Mouse (Mus musculus) skeletal muscle tissue, adult 2 months (tissue): ENCODE measurements around the gene Alox12b.

Experiments
- DNase-seq: peaks from one replicate; pipeline ENCODE4 v3.0.0-alpha.2; 2012; ENCODE audit warnings: low read depth, low spot score

The Alox12b gene

DNA sequence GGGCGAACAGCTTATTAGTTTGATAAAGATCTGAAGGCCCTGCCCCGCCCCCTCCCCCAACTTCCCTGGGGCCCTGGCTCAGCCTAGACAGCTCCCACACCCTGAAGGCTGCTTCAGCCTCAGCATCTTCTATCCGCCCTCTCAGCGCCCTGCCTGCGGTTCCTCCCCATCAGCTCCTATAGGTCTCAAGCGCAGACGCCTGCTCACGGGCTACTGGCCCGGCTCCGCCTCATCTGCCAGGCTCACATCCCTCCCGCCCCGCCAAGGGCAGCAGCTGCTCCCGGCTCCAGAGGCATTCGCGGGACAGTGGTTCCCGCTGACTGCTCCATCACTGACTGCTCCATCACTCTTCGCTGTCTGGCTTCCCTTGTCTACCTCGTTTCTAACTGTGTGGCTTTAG is at the start of gene Alox12b:
Gene Alox12b (plus strand): TSS at position 190 of the 400 bp plus-strand sequence.
- no peak for DNase-seq

DNA sequence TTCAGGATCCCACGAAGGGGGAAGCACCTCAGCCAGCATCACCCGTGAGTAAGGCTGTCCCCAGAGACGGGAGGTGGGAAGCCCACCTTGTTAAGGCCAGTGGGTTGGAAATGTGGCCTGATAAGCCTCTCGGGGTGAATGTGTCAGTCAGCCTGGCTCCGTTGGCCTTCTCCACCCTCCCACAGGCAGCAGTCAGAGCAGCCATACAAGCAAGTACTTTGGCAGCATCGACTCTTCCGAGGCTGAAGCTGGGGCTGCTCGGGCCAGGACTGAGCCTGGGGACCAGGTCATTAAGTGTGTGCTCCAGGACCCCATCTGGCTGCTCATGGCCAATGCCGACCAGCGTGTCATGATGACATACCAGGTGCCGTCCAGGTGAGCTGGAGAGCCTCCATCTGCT is 49.1 kb upstream of the Alox12b start:
- DNase-seq = no peak

DNA sequence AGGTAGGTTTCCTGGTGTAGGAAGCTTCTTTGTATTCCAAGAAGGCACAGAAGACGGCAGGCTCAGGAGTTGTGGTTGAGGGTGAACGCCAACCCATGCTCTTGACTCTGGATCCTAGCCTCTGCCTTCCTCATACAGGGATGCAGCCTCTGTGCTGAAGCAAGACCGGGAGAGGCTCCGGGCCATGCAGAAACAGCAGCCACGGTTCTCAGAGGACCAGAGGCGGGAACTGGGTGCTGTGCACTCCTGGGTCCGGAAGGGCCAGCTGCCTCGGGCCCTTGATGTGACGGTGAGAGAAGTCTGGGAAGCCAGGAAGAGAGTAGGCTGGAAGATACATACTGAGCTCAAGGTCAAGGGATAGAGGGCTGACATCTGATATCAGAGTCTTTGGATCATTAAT is 48.6 kb upstream of the Alox12b start:
- DNase-seq = no peak

DNA sequence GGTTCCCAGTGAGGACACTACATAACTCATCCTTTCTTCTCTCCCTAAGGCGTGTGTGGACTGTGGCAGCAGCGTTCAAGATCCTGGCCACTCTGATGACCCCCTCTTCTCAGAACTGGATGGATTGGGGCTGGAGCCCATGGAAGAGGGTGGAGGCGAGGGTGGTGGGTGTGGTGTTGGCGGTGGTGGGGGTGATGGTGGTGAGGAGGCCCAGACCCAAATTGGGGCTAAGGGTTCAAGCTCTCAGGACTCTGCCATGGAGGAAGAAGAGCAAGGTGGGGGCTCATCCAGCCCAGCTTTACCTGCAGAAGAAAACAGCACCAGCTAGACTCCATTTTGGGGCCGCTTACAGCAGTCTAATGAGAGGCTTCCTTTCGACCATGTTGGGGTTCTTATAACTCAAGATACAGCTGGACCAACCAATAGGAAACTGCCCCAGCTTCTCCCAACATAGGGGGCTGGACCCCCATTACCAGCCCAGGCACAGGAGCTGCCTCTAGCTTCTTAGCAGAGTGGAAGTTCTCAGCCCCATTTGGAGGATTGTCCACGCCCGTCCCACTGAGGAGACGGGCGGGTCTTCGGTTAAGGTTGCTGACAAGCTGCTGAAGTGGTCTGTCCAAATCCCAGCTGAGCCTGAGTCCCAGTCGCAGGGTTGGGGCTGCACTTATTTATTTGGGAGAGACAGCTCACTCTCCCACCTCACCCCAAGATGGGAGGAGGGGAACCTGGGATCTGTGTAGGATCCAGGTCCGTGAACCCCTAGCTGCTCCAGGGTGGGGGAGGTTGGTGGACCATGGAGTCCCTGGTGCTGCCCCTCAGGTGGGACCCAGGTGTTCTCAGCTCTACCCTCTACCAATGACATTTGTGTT is 47.5 kb upstream of the Alox12b start:
- DNase-seq = no peak

DNA sequence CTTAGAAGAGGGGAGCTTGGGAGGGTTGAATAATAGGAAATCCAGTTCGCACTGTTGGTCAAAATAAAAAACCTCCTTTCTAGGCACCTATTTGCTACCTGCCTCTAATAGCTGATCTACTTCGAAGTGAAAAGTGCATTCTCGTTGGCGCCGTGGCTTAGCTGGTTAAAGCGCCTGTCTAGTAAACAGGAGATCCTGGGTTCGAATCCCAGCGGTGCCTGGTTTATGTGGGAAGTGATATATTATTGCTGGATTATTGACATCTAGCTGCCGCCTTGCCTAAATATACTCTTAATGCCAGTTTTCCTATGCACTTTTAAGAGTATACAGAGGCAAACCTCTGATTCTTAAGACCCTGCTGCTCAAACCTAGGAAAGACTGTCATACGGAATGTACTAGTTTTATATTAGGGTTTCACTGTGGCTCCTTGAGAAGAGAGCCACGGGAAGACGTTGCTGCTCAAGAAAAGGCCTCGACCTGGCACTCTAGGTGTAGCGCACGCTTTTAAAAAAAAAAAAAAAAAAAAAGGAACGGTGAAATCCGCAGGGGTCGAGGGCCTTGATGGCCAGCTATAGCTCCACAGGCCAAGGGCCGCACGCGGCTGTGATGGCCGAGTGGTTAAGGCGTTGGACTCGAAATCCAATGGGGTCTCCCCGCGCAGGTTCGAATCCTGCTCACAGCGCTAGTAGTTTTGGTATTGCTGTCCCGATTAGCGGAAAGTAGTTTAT is 46.3 kb upstream of the Alox12b start:
- peak; percentile 88 for DNase-seq

DNA sequence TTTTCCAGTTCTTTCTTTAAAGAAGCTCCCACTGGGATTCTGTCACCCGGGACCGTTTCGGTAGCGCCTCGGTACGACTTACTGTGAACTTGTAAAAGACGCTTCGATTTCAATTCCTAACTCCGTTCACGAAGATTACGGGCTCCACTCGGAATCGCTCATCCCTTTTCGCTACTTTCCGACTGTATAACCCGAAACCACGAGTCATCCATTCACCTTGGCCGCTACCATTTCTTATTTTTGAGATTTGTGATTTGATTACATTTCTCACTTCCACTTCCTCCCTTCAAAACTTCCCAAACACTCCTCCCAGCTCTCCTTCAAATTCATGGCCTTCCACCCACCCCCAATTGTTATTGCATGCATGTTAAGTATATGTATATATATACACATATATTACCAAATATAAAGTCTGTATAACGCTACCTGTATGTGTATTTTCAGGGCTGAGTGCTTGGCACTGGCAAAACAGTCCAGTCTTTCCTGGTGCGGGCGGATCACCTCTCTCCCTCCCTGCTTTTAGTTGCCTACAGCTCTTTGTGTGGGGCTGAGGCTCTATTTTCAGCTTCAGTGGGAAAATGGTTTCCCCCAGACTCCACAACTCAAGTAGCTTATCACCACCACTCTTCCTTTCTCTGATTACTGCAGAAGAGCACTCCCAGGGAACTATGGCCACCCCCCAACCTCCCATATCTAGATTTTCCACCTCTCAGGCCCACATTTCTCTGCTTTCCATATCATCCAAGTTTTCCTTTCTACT is 45.6 kb upstream of the Alox12b start:
- no peak for DNase-seq

DNA sequence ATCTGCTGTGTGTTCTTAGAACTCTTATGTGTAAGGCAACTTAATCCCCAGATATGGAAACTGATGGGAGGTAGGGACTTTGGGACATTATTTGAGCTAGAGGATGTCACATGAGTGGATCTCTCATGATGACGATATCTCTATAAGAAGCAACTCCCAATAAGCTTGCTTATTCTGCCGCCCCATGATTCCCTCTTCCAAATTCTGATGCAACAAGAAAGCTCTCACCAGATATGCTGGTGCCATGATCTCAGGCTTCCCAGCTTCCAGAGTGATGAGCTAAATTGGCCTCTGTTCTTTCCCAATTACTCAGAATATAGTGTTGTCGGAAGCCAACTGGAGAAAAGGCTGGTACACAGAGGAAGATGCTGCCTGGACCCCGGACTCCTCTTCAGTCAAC is 44.9 kb upstream of the Alox12b start:
- DNase-seq = no peak

DNA sequence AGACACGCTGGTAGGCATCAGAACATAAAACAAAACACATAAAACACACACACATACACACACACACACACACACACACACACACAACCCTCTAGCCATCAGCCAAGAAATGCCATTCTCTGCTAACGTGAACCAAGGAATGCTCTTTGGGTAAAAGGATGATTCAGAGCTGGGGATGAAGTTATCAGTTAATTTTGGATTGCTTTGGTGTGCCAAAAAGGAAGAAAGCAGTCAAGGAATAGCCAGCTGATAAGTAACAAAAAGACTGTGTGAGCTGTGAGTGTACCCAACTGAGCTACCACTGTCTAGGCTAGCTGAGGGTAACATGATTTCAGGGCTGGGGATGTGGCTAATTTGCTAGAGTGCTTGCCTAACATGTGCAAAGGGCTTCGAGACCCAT is 42.8 kb upstream of the Alox12b start:
- DNase-seq = no peak

DNA sequence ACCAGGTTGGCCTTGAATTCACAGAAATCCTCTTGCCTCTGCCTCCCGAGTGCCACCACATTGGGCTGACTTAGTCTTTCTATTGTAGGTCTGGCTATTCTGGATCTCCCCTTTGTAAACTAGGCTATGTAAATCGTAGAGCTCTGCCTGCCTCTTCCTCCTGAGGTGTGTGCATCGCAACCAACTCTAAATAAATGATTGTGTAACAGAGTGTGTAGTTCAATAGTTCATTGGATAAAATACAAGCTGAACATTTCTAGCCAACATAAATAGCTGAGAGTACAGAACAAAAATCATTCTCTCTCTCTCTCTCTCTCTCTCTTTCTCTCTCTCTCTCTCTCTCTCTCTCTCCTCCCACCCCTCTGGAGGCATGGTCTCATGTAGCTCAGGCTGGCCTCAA is 42.2 kb upstream of the Alox12b start:
- no peak for DNase-seq

DNA sequence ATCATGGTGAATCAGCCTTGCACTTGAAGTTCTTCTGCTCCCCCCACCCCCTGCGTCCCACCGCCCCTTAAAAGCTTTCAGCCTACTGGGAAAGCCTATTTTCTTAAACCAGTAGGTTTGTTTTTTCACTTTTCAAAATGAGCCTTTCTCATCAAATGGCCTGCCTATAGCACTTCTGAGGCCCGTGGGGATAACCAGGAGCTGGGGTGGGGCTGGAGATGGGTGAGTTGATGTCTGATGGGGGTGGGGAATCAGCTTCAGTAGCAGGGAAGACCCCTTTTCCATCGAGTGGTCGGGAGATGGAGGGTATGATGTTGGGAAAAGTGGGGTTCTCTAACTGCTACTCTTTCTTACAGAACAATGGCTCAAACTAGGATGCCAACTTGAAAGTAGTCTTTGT is 39.9 kb upstream of the Alox12b start:
- no peak for DNase-seq

DNA sequence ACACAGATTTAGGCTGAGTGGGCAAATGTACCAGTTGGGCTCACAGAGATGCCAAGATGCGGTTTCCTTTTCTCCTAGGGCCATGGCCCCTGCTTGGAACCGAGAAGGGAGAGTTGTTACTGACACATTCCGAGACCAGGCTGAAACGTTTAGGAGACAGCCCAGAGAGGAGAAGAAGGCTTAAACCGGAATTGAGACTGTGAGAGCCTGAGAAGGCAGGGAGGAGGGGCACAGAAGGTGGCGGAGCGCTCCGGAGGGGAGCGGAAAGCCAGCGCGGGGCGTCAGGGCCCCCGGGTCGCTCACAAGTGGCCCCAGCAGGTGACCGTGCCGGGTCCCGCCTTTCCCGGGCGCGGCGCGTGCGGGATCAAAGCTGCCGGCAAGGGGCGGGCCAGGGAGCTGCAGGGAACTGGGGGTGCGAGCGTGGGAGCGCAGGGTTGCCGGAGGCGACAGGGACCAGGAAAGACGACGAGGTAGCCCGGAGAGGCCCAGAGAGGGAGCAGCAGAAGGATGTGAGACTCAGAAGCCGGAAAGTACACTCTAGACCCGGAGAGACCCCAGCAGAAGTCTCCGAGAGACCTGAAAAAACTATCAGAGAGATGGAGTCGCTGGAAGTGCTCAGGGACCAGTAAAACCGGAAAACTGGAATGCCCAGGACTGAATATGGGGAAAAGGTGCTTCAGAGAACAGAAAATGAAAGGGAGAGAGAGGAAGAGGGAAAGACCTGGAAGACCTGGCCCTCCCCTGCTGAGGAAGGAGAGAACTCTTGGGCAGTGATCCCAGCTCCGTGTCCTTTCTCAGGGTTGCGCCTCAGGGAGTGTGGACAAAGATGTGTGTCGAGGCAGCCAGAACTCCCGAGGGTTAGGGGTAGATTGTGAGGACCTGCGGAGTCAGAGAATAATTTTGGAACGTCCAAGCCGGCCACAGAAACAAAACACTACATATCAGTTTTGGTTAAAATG is 38.8 kb upstream of the Alox12b start:
- DNase-seq = no peak

DNA sequence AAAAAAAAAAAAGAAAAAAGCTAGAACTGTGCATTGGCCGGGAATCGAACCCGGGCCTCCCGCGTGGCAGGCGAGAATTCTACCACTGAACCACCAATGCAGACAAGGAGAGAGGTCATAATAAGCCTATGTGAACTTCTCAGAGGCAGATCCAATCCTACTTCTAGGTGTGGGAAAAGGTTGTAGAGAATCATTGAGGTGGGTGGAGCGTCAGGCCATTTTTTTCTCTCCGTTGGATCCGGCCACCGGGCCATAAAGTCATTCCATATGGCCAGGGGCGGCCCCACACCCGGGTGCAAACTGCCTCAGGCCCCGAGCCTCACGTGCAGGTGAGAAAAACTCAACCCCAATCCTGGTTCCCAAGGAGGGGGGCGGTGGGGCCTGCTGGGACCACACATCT is 38.0 kb upstream of the Alox12b start:
- peak; percentile 88 for DNase-seq

DNA sequence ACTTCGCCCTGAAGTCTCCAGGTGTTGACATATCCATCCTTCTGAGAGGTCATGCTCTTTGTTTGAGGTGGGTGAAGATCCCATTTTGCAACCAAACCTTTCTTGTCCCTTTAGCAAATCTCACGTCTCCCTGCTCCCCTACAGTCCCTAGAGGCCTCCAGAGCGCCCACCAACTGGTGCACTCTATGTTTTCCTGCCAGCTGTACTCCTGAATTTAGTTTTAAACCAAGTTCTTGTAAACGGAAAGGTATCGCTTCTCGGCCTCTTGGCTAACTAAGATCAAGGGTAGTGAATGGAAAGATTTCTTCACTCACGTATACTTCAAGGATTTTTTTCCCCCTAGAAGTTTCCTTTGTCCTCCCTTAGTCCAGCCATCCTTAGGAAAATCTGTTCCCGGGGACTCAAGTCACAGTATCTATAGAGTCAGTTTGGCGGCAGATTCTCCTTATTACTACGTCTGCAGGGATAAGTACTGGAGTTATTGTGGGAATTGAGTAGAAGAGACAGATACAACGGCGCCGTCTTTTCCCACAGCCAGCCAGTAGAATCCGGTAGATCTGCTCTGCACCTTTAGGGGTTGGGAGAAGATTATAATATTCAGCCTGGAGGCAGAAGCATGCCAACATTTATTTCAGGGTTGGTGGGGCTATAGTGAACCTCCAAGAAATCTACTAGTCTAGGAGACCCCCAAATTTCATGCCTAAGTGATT is 37.2 kb upstream of the Alox12b start:
- no peak for DNase-seq

DNA sequence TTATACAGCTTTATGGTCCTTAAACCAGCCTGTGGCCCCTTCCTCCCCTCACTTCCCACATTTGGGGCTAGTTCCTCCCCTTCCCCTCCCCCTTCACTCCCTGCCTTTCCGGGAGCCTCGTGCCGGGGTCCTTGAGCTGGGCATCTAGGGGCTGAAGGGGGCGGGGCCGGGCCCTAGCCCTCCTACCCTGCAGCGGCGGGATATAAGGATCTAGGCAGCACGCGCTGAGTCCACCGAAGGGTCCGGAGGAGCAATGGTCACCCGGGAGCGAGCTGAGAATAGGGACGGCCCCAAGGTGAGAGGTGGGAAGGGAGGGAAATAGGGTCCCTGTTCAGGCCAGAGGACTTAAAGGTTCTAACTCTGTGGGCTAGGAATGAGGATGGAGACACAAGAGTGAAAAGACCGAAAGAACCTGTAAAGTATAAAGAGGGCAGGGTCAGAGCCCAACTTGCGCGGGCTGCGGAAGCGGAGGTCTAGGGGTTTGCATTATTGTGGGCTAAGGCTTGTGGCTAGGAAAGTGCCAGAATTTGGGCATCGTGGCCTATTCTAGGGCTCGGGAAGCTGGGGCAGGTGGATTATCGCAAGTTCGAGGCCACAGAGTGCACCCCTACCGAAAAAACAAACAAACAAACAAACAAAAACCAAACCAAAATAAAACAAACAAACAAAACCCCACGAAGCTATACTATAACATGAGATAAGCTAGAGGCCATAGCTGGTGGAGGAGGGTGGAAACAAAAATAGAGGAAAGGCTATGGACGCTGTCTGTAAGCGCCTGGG is 36.4 kb upstream of the Alox12b start, which contains the start of gene Hes7:
Gene Hes7 (plus strand): TSS at position 184 of the 780 bp plus-strand sequence.
- no peak for DNase-seq

DNA sequence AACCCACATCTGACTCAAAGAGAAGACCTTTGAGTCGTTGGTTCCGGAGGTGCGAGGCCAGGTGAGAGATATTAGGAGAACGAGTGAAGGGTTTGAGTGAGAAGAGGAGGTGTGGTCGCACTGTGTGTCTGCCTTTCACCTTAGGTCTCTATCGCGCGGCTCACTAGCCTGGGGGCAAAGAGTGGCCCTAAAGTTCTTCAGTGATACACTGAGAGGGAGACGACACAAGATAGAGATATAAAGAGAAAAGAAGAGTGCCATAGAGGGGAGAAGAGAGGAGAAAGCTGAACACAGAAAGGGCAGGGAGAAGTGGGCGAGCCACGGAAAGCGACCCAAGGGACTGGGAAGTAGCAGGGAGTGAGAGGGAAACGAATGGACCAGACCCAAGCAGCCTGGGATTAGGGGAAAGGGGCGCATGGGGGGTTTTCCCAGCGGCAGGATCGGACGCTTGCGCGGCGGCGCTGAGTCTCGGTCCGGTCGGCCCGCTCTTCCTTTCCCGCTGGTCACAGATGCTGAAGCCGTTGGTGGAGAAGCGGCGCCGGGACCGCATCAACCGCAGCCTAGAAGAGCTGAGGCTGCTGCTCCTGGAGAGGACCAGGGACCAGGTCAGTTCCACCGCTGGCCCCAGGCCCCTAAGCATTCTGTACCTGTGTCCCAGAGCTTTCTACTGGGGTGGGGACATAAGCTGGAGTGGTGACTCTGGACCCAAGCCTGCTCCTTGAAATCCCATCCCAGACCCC is 35.6 kb upstream of the Alox12b start:
- no peak for DNase-seq

DNA sequence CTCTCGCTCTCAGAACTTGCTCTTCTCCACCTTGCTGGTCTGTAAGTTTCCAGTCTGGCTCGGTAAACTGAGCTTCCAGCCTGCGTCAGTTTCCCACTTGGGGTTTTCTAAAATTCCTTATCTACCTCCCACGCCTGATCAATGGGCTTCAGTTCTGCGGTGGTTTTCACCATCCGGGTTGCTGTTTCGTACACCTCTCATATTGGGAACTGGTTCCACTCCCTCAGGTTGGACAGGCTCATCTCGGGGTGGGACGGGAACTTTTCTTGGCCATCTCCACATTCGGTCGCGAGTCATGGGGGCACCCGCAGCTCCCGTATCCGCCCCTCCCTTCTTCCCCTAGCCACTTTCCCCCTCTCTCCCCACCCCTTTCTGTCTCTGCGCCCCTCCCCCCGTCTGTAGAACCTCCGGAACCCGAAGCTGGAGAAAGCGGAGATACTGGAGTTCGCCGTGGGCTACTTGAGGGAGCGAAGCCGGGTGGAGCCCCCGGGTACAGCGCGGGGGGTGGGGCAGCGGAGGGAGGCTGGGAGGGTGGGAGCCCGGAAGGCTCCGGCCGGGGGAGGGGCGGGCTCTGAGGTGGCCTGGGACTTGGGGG is 35.0 kb upstream of the Alox12b start:
- DNase-seq = no peak

DNA sequence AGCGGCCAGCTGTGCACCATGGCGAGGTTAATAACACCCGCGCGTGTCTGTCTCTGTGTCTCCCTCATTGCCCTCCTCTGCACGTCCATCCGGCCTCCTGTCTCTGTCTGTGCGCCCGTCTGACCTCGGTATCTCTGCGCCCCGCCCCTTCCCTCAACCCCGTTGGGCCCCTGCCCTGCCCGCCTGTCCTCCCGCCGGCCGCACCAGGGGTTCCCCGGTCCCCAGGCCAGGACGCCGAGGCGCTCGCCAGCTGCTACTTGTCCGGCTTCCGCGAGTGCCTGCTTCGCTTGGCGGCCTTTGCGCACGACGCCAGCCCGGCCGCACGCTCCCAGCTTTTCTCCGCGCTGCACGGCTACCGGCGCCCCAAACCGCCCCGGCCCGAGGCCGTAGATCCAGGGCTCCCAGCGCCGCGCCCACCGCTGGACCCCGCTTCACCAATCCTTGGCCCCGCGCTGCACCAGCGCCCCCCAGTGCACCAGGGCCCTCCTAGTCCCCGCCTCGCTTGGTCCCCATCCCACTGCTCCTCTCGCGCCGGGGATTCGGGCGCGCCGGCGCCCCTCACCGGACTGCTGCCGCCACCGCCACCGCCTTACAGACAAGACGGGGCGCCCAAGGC is 34.3 kb upstream of the Alox12b start, which contains the start of gene 9130213A22Rik:
Gene 9130213A22Rik (minus strand): TSS at position 254 of the 616 bp plus-strand sequence.
- DNase-seq = peak; percentile 82
